Mouse (Mus musculus): ENCODE results near the gene Herc1. TPM values are rescaled to one million over a fixed set of nuclear protein-coding genes. Genes with fewer than 3 reads are reported as not detected.

Gene Herc1
- 50.6 and 53.3 TPM in 2 replicates for polyA plus RNA-seq (2015; fragmentation: Nextera tagmentation; extraction: Ambion mirVana)

- H3K4me1 ChIP-seq: peaks cover 25% of the 10 kb centered on the region
- peak; percentile 93 for ATAC-seq (replicated peaks)
- peak within 1 kb of the TSS; percentile 85 for H3K9ac ChIP-seq (replicated peaks)
- no peaks in the 10 kb centered on the region for H3K36me3 ChIP-seq
- peak within 1 kb of the TSS; percentile 78 for H3K4me2 ChIP-seq (replicated peaks)
- H3K4me3 ChIP-seq: peak within 1 kb of the TSS; percentile 64
- peak within 1 kb of the TSS; percentile 95 for H3K27ac ChIP-seq (replicated peaks)
- H3K27me3 ChIP-seq: no peaks in the 10 kb centered on the region
- WGBS: under 1% methylated on average over 85 of the region's 85 CpGs
- no peaks in the 10 kb centered on the region for H3K9me3 ChIP-seq
Observed at GRCm38 (mm10) chr9:66349860-66350787, at the start of gene Herc1. Gene Herc1 (plus strand): TSS chr9:66350450.

GRCm38 (mm10) chr9:66304320-66305090 lies 45.7 kb upstream of the Herc1 start:
- H3K36me3 ChIP-seq: no peaks in the 10 kb centered on the region
- H3K9me3 ChIP-seq: no peaks in the 10 kb centered on the region
- no peak overlapping the region for H3K9ac ChIP-seq (replicated peaks)
- H3K4me3 ChIP-seq: no peak overlapping the region
- no peak for ATAC-seq (replicated peaks)
- no peaks in the 10 kb centered on the region for H3K27me3 ChIP-seq
- WGBS: 90% methylated on average over 3 of the region's 3 CpGs
- H3K27ac ChIP-seq (replicated peaks): peak overlapping the region; percentile 74
- H3K4me2 ChIP-seq (replicated peaks): peak overlapping the region; percentile 38; the same call in 1 of the 2 replicates
- peaks cover 14% of the 10 kb centered on the region for H3K4me1 ChIP-seq

- Histone ChIP-seq H3K9me3 (no peaks in the 10 kb centered on the region), H3K36me3 (no peaks in the 10 kb centered on the region), H3K4me1 (peaks cover 14% of the 10 kb centered on the region), H3K9ac (replicated peaks) (peak overlapping the region; percentile 4; the same call in 1 of the 2 replicates), H3K27ac (replicated peaks) (peak overlapping the region; percentile 74), H3K4me3 (peak overlapping the region; percentile 20), H3K4me2 (replicated peaks) (peak overlapping the region; percentile 38), H3K27me3 (no peaks in the 10 kb centered on the region)
- ATAC-seq (replicated peaks): peak; percentile 53
- WGBS: 47% methylated on average over 25 of the region's 25 CpGs
Observed at GRCm38 (mm10) chr9:66305121-66306112, 44.8 kb upstream of the Herc1 start.

GRCm38 (mm10) chr9:66306414-66306813 lies 43.8 kb upstream of the Herc1 start:
- 77% methylated on average over 3 of the region's 3 CpGs for WGBS
- ATAC-seq (replicated peaks): no peak
- Histone ChIP-seq H3K27ac (replicated peaks) (no peak overlapping the region), H3K9me3 (no peaks in the 10 kb centered on the region), H3K4me2 (replicated peaks) (no peak overlapping the region), H3K36me3 (no peaks in the 10 kb centered on the region), H3K4me3 (no peak overlapping the region), H3K27me3 (no peaks in the 10 kb centered on the region), H3K4me1 (peaks cover 14% of the 10 kb centered on the region), H3K9ac (replicated peaks) (no peak overlapping the region)

DNA sequence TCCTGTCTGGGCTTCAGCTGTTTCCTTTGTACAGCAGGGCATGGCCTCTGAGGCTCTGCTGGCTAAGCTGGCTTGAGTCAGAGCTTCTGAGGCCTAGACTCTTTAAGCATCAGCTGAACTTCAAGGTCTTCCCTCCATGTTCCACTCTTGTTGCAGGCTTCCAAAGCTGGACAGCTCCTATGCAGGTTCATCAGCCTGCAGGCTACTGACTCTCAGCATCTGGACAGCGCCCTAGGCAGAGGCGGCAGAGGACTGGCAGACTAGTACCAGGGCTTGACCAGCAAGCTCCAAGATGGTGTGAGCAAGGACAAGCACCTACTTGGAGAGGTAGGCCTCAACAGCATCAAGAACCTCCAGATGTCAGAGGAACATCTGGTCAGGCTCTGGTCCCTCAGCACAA lies 42.9 kb upstream of the Herc1 start:
- H3K27me3 ChIP-seq: no peaks in the 10 kb centered on the region
- no peak for ATAC-seq (replicated peaks)
- 49% methylated on average over 2 of the region's 2 CpGs for WGBS
- H3K27ac ChIP-seq (replicated peaks): no peak overlapping the region
- no peak overlapping the region for H3K9ac ChIP-seq (replicated peaks)
- H3K9me3 ChIP-seq: no peaks in the 10 kb centered on the region
- peaks cover 14% of the 10 kb centered on the region for H3K4me1 ChIP-seq
- no peaks in the 10 kb centered on the region for H3K36me3 ChIP-seq
- H3K4me2 ChIP-seq (replicated peaks): no peak overlapping the region
- no peak overlapping the region for H3K4me3 ChIP-seq

- H3K4me3 ChIP-seq: no peak overlapping the region
- peaks cover 14% of the 10 kb centered on the region for H3K4me1 ChIP-seq
- no peak overlapping the region for H3K9ac ChIP-seq (replicated peaks)
- H3K27ac ChIP-seq (replicated peaks): no peak overlapping the region
- H3K27me3 ChIP-seq: no peaks in the 10 kb centered on the region
- no peak for ATAC-seq (replicated peaks)
- WGBS: 87% methylated on average over 4 of the region's 4 CpGs
- H3K9me3 ChIP-seq: no peaks in the 10 kb centered on the region
- H3K36me3 ChIP-seq: no peaks in the 10 kb centered on the region
- H3K4me2 ChIP-seq (replicated peaks): no peak overlapping the region
Observed at GRCm38 (mm10) chr9:66308741-66309140, 41.5 kb upstream of the Herc1 start.

- H3K36me3 ChIP-seq: no peaks in the 10 kb centered on the region
- ATAC-seq (replicated peaks): no peak
- H3K9ac ChIP-seq (replicated peaks): no peak overlapping the region
- H3K27me3 ChIP-seq: no peaks in the 10 kb centered on the region
- H3K4me3 ChIP-seq: no peak overlapping the region
- H3K4me1 ChIP-seq: no peaks in the 10 kb centered on the region
- no peak overlapping the region for H3K27ac ChIP-seq (replicated peaks)
- 49% methylated on average over 3 of the region's 3 CpGs for WGBS
- no peaks in the 10 kb centered on the region for H3K9me3 ChIP-seq
- H3K4me2 ChIP-seq (replicated peaks): no peak overlapping the region
Observed at GRCm38 (mm10) chr9:66311458-66311857, 38.8 kb upstream of the Herc1 start.

- H3K27ac ChIP-seq (replicated peaks): no peak overlapping the region
- no peaks in the 10 kb centered on the region for H3K4me1 ChIP-seq
- H3K9ac ChIP-seq (replicated peaks): no peak overlapping the region
- no peaks in the 10 kb centered on the region for H3K27me3 ChIP-seq
- H3K36me3 ChIP-seq: no peaks in the 10 kb centered on the region
- no peak for ATAC-seq (replicated peaks)
- no peak overlapping the region for H3K4me3 ChIP-seq
- 83% methylated on average over 2 of the region's 2 CpGs for WGBS
- no peaks in the 10 kb centered on the region for H3K9me3 ChIP-seq
- no peak overlapping the region for H3K4me2 ChIP-seq (replicated peaks)
Observed at GRCm38 (mm10) chr9:66316603-66317002, 33.6 kb upstream of the Herc1 start.

- no peak for ATAC-seq (replicated peaks)
- WGBS: 76% methylated on average over 7 of the region's 7 CpGs
Observed at GRCm38 (mm10) chr9:66322010-66322931, 28.0 kb upstream of the Herc1 start.

DNA sequence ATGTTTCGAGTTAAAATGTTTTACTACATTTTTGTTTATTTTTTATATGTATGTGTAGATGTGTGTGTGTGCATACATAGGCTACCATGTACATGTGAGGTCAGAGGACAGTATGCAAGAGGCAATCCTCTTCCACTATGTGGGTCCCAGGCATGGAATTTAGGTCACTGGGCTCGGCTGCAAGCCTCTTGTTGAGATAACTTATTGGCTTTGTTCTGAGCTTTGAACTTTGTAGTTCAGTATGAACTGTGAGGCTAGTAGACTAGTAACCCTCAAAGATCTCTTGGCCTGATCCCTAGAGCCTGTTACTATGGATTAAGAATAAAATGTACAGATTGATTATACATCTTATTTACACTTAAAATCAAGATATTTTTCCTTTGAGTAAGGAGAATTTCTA lies 23.4 kb upstream of the Herc1 start:
- no peaks in the 10 kb centered on the region for H3K4me1 ChIP-seq
- no peak overlapping the region for H3K4me2 ChIP-seq (replicated peaks)
- H3K4me3 ChIP-seq: no peak overlapping the region
- H3K9me3 ChIP-seq: no peaks in the 10 kb centered on the region
- H3K27me3 ChIP-seq: no peaks in the 10 kb centered on the region
- no peak for ATAC-seq (replicated peaks)
- no peak overlapping the region for H3K9ac ChIP-seq (replicated peaks)
- no peak overlapping the region for H3K27ac ChIP-seq (replicated peaks)
- H3K36me3 ChIP-seq: no peaks in the 10 kb centered on the region
- 85% methylated on average over 2 of the region's 2 CpGs for WGBS

More at GRCm38 (mm10) chr9:66322010-66322931, 28.0 kb upstream of the Herc1 start:
- no peak overlapping the region for H3K27ac ChIP-seq (replicated peaks)
- no peaks in the 10 kb centered on the region for H3K27me3 ChIP-seq
- no peak overlapping the region for H3K9ac ChIP-seq (replicated peaks)
- H3K4me2 ChIP-seq (replicated peaks): no peak overlapping the region
- no peaks in the 10 kb centered on the region for H3K4me1 ChIP-seq
- H3K4me3 ChIP-seq: no peak overlapping the region
- no peaks in the 10 kb centered on the region for H3K9me3 ChIP-seq
- H3K36me3 ChIP-seq: no peaks in the 10 kb centered on the region
